13 mouse cellular contexts compared by ENCODE assay signal in the genomic region with DNA sequence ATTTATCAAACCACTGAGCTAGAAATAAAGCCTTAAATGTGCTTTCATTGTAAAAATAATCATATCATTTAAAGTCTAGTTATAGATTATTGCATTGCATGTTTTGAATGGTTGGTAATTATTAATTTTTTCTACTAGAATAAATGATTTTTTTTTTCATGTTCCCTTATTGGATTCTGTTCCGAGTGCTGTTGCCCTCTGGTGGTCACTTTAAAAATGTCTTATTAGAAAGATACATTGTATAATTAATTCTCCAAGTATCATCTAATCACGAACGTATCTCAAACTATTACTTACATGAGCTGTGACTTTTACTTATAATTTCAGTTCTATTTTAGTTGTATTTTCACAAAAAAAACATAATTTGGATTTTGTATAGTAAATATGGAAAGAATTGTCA. TPM values are rescaled to one million over a fixed set of nuclear protein-coding genes. Genes with fewer than 3 reads are reported as not detected.
DNase-seq lines count a peak whose midpoint lies in the region; ATAC-seq and TF ChIP-seq lines count a peak whose summit lies in the region.
"Had no signal": no experiment of that assay in that cellular context is flagged by ENCODE, and none has a peak within 500 bp of the region (broad histone marks: within the 10 kb centered on the region; RNA-seq: fewer than 3 reads in every experiment).

No protein-coding gene starts in this region.

- no peaks in the 10 kb centered on the region for H3K4me1 ChIP-seq in forebrain, embryonic 14.5 days (ENCODE audit: control insufficient read depth, insufficient read depth, low read length)
- no peaks in the 10 kb centered on the region for H3K4me1 ChIP-seq in forebrain, embryonic 12.5 days
- H3K4me1 ChIP-seq in ES-E14 (ENCODE audit: control insufficient read depth in 2 of 2, insufficient read depth in 2 of 2, low read length in 2 of 2, poor library complexity in 1 of 2): no peaks in the 10 kb centered on the region
- H3K4me1 ChIP-seq: embryonic facial prominence, embryonic 15.5 days had no signal

- peak; percentile 57 for DNase-seq in forebrain, embryonic 14.5 days (ENCODE audit: low spot score)
- DNase-seq in left cerebral cortex, adult 2 months (ENCODE audit: extremely low spot score in 1 of 2, low spot score in 2 of 2): no peak
- DNase-seq in left cerebral cortex, postnatal 4 days: no peak
- DNase-seq in ES-E14 (ENCODE audit: low read depth, low spot score): peak; percentile 1
- DNase-seq in embryo, embryonic 11 days: peak; percentile 10
- DNase-seq in heart, postnatal 10 days: no peak
- DNase-seq in adrenal gland, adult (ENCODE audit: inconsistent age in 2 of 2, low spot score in 1 of 2): no peak
- DNase-seq: cerebellum, adult 11 months; kidney, postnatal 36 days had no signal

- WGBS in forebrain, embryonic 14.5 days: 45% methylated on average over 3 of the region's 3 CpGs
- WGBS in forebrain, embryonic 12.5 days: 54% methylated on average over 3 of the region's 3 CpGs

- no peaks in the 10 kb centered on the region for H3K9me3 ChIP-seq in forebrain, embryonic 14.5 days (replicated peaks; ENCODE audit: control insufficient read depth, low read length)
- no peaks in the 10 kb centered on the region for H3K9me3 ChIP-seq in forebrain, embryonic 12.5 days
- no peaks in the 10 kb centered on the region for H3K9me3 ChIP-seq in ES-E14 (ENCODE audit: control insufficient read depth, insufficient read depth, low read depth, low read length)
- H3K9me3 ChIP-seq: embryonic facial prominence, embryonic 15.5 days had no signal

- H3K27ac ChIP-seq in forebrain, embryonic 14.5 days (ENCODE audit: low read depth, low read length): no peak overlapping the region
- H3K27ac ChIP-seq in forebrain, embryonic 12.5 days: no peak overlapping the region
- no peak overlapping the region for H3K27ac ChIP-seq in left cerebral cortex, adult 2 months
- no peak overlapping the region for H3K27ac ChIP-seq in ES-E14 (ENCODE audit: insufficient read depth, low read depth, low read length, poor library complexity, severe bottlenecking)
- H3K27ac ChIP-seq: embryonic facial prominence, embryonic 15.5 days had no signal

- peak; percentile 68 for TF ChIP-seq CTCF in left cerebral cortex, adult 2 months (IDR thresholded peaks at IDR 0.05)

- H3K27me3 ChIP-seq in forebrain, embryonic 14.5 days (replicated peaks; ENCODE audit: control insufficient read depth, insufficient read depth, low read length): no peaks in the 10 kb centered on the region
- no peaks in the 10 kb centered on the region for H3K27me3 ChIP-seq in forebrain, embryonic 12.5 days
- H3K27me3 ChIP-seq: embryonic facial prominence, embryonic 15.5 days had no signal

- no peak overlapping the region for H3K9ac ChIP-seq in forebrain, embryonic 14.5 days (ENCODE audit: low read length)
- no peak overlapping the region for H3K9ac ChIP-seq in forebrain, embryonic 12.5 days
- H3K9ac ChIP-seq in ES-E14 (ENCODE audit: insufficient read depth, low read depth, low read length, poor library complexity, severe bottlenecking): no peak overlapping the region
- H3K9ac ChIP-seq: embryonic facial prominence, embryonic 15.5 days had no signal

- in situ Hi-C loops in ES-E14 (cut with MboI; ENCODE audit: low sequenced_read_pairs in 2 of 2, unreplicated experiment in 2 of 2): no loop called here

- intact Hi-C loops in left cerebral cortex, adult 2 months (cut with DNase I): loop anchor here (5.0 kb wide), 2 partner anchors 931 to 1004 kb away; no protein-coding TSS in a partner anchor
- intact Hi-C loops in left cerebral cortex, postnatal 4 days (cut with DNase I): loop anchor here (10.0 kb wide), 1 partner anchor 939 kb away; no protein-coding TSS in a partner anchor
- intact Hi-C loops in heart, postnatal 10 days (cut with DNase I): loop anchor here (10.0 kb wide), 1 partner anchor 1001 kb away; no protein-coding TSS in a partner anchor

- no peaks in the 10 kb centered on the region for H3K36me3 ChIP-seq in forebrain, embryonic 14.5 days (ENCODE audit: control insufficient read depth, insufficient read depth, low read length)
- no peaks in the 10 kb centered on the region for H3K36me3 ChIP-seq in forebrain, embryonic 12.5 days (replicated peaks)
- no peaks in the 10 kb centered on the region for H3K36me3 ChIP-seq in ES-E14 (ENCODE audit: control insufficient read depth, insufficient read depth, low read length, poor library complexity, severe bottlenecking)
- H3K36me3 ChIP-seq: embryonic facial prominence, embryonic 15.5 days had no signal

- no peak overlapping the region for H3K4me3 ChIP-seq in forebrain, embryonic 14.5 days (ENCODE audit: low read depth, low read length)
- H3K4me3 ChIP-seq in forebrain, embryonic 12.5 days (replicated peaks): no peak overlapping the region
- H3K4me3 ChIP-seq in left cerebral cortex, adult 2 months: no peak overlapping the region
- H3K4me3 ChIP-seq in ES-E14 (ENCODE audit: insufficient read depth in 1 of 2, low read depth in 1 of 2, low read length in 2 of 2, poor library complexity in 1 of 2, severe bottlenecking in 1 of 2): no peak overlapping the region
- H3K4me3 ChIP-seq: embryonic facial prominence, embryonic 15.5 days had no signal

- H3K4me2 ChIP-seq in forebrain, embryonic 14.5 days (ENCODE audit: low read length): no peak overlapping the region
- H3K4me2 ChIP-seq in forebrain, embryonic 12.5 days: no peak overlapping the region
- H3K4me2 ChIP-seq: embryonic facial prominence, embryonic 15.5 days had no signal

- ATAC-seq in forebrain, embryonic 14.5 days: no peak
- no peak for ATAC-seq in forebrain, embryonic 12.5 days (ENCODE audit: low FRiP score)
- ATAC-seq: hindbrain, embryonic 16.5 days had no signal

TF ChIP-seq in ES-E14, 5 proteins besides CTCF, POLR2A, EP300 and RAD21:
- TF ChIP-seq ZC3H11A (IDR thresholded peaks at IDR 0.05; ENCODE audit: borderline replicate concordance, low read depth, low read length): no peak
- TF ChIP-seq CHD2 (IDR thresholded peaks at IDR 0.05; ENCODE audit: low read depth, low read length): no peak
- TF ChIP-seq HCFC1 (IDR thresholded peaks at IDR 0.05; ENCODE audit: borderline replicate concordance, insufficient read depth, low read length): no peak
- no peak for TF ChIP-seq MAFK (IDR thresholded peaks at IDR 0.05; ENCODE audit: insufficient read depth, low read depth, low read length)
- TF ChIP-seq ZNF384 (IDR thresholded peaks at IDR 0.05; ENCODE audit: low read depth, low read length): no peak

RNA-seq across cellular contexts. Expression of a gene that starts 45.5 kb away (rescaled TPM):
- polyA plus RNA-seq in forebrain, embryonic 14.5 days (2014; fragmentation: Nextera tagmentation; extraction: Ambion mirVana): 2.3 and 4.0 TPM in 2 replicates
- polyA plus RNA-seq in forebrain, embryonic 12.5 days (2016; fragmentation: Nextera tagmentation; extraction: Ambion mirVana): 0.99 and 1.2 TPM in 2 replicates
- 10 to 100 TPM; 45.6 to 49.0 TPM for total RNA-seq in left cerebral cortex, adult 2 months (2021)
- 10 to 100 TPM; 30.1 to 35.4 TPM for total RNA-seq in left cerebral cortex, postnatal 4 days (2021)
- total RNA-seq in ES-E14 (2012; rRNA removed): not detected in 2 replicates
- under 1 TPM in 1 of 2 experiments, not detected in 1; 0.05 TPM for total RNA-seq in heart, postnatal 10 days (2021)
- total RNA-seq: heart, adult 8-10 months had no signal

Comparison
In these comparisons a context has a peak if more than half of its experiments do, and no peak if none do; other contexts are left out.
1. DNase-seq: peak in forebrain, embryonic 14.5 days (single experiment), ES-E14 (single experiment) and embryo, embryonic 11 days (single experiment); none in left cerebral cortex, adult 2 months (0 of 2), left cerebral cortex, postnatal 4 days (single experiment), heart, postnatal 10 days (0 of 2) and adrenal gland, adult (0 of 2).
2. RNA of a gene that starts 45.5 kb away (total RNA-seq): 45.6 to 49.0 TPM in left cerebral cortex, adult 2 months and 30.1 to 35.4 TPM in left cerebral cortex, postnatal 4 days; 0.05 TPM in heart, postnatal 10 days and not detected in ES-E14; every median in the first group is over 10 times any median in the second.